Mouse (Mus musculus) intestine, embryonic 14.5 days (tissue): Measurements from ENCODE around the gene Hes1. TPM values are rescaled to one million over a fixed set of nuclear protein-coding genes. Genes with fewer than 3 reads are reported as not detected.
A peak's percentile ranks its signal among the peaks of the same experiment; 100 is the strongest.

ENCODE experiments used
- ATAC-seq: fragments of 200-750 bp; cut with Nextera tagmentation; replicated peaks from 2 replicates; pipeline ENCODE4 v1.8.0; 2017; ENCODE audit warnings: low read depth, moderate number of reproducible peaks, moderate TSS enrichment, moderate library complexity; ENCODE audit not compliant: low FRiP score, low TSS enrichment
- DNase-seq: peaks from one replicate; pipeline ENCODE4 v3.0.0-alpha.2; 2018; ENCODE audit warnings: low spot score
- H3K27ac ChIP-seq: fragments of 300-500 bp; sonication (generic); 2 replicates; pipeline ENCODE4 v1.5.1; 2014; ENCODE audit warnings: low read depth, mild to moderate bottlenecking, control low read depth
- H3K27me3 ChIP-seq: fragments of 300-500 bp; sonication (generic); replicated peaks from 2 replicates; pipeline ENCODE4 v1.6.1; 2014; ENCODE audit warnings: low read length, control low read depth; ENCODE audit not compliant: control insufficient read depth, insufficient read depth
- H3K36me3 ChIP-seq: fragments of 300-500 bp; sonication (generic); 2 replicates; pipeline ENCODE4 v1.6.1; 2014; ENCODE audit warnings: low read length, control low read depth; ENCODE audit not compliant: control insufficient read depth, insufficient read depth
- H3K4me1 ChIP-seq: fragments of 300-500 bp; sonication (generic); replicated peaks from 2 replicates; pipeline ENCODE4 v1.6.1; 2014; ENCODE audit warnings: low read length, control low read depth, mixed read lengths; ENCODE audit not compliant: control insufficient read depth, insufficient read depth
- H3K4me2 ChIP-seq: fragments of 300-500 bp; sonication (generic); 2 replicates; pipeline ENCODE4 v1.6.1; 2014; ENCODE audit warnings: low read length
- H3K4me3 ChIP-seq: fragments of 300-500 bp; sonication (generic); 2 replicates; pipeline ENCODE4 v1.5.1; 2014; ENCODE audit warnings: low read depth, low read length, control low read depth, mixed read lengths
- H3K9ac ChIP-seq: fragments of 300-500 bp; sonication (generic); 2 replicates; pipeline ENCODE4 v1.6.1; 2014; ENCODE audit warnings: mild to moderate bottlenecking, low read length
- H3K9me3 ChIP-seq: fragments of 300-500 bp; sonication (generic); 2 replicates; pipeline ENCODE4 v1.6.1; 2016; ENCODE audit warnings: low read length, control low read depth; ENCODE audit not compliant: control insufficient read depth
- WGBS: fragments of 180-500 bp; shearing (Covaris S2); extraction: QIAGEN DNeasy Blood & Tissue Kit; methylation state at CpG from one replicate; pipeline ENCODE4 v1.1.7; 2014; 5-methylcytosine and 5-hydroxymethylcytosine counted together
- polyA plus RNA-seq: library from polyadenylated mRNA; unstranded; fragments of >200 nt; fragmentation: Nextera tagmentation; extraction: Ambion mirVana; gene quantifications from 2 replicates; pipeline ENCODE4 v1.2.1, GENCODE M21; 2014

The Hes1 gene
- polyA plus RNA-seq, 1 experiment from 2014 or later: 67.2 TPM

- H3K4me1 ChIP-seq: peaks cover 16% of the 10 kb centered on the region
- H3K9ac ChIP-seq: no peak overlapping the region
- H3K4me2 ChIP-seq: no peak overlapping the region
- no peak overlapping the region for H3K27ac ChIP-seq
- no peaks in the 10 kb centered on the region for H3K27me3 ChIP-seq
- H3K36me3 ChIP-seq: no peaks in the 10 kb centered on the region
- no peak overlapping the region for H3K4me3 ChIP-seq
- H3K9me3 ChIP-seq: no peaks in the 10 kb centered on the region
- ATAC-seq (no peak), DNase-seq (no peak)
- 51% methylated on average over 2 of the region's 2 CpGs for WGBS
Measured at GRCm38 (mm10) chr16:30032326-30032904, 31.8 kb upstream of the Hes1 start.

- H3K4me3 ChIP-seq: no peak overlapping the region
- no peak for DNase-seq
Measured at GRCm38 (mm10) chr16:30033390-30033789, 30.8 kb upstream of the Hes1 start.

GRCm38 (mm10) chr16:30034001-30034400, 30.2 kb upstream of the Hes1 start:
- no peak overlapping the region for H3K9ac ChIP-seq
- 57% methylated on average over 4 of the region's 4 CpGs for WGBS

More at GRCm38 (mm10) chr16:30033390-30033789, 30.8 kb upstream of the Hes1 start:
- H3K36me3 ChIP-seq: no peaks in the 10 kb centered on the region
- 81% methylated on average over 3 of the region's 3 CpGs for WGBS
- no peak overlapping the region for H3K9ac ChIP-seq
- H3K9me3 ChIP-seq: no peaks in the 10 kb centered on the region
- no peak overlapping the region for H3K4me2 ChIP-seq
- H3K27ac ChIP-seq: no peak overlapping the region
- peaks cover 12% of the 10 kb centered on the region for H3K4me1 ChIP-seq
- no peak for ATAC-seq
- H3K27me3 ChIP-seq: no peaks in the 10 kb centered on the region

GRCm38 (mm10) chr16:30034521-30034920, 29.7 kb upstream of the Hes1 start:
- Histone ChIP-seq H3K36me3 (no peaks in the 10 kb centered on the region), H3K4me1 (peaks cover 18% of the 10 kb centered on the region; the same call in 1 of the 2 replicates), H3K9me3 (no peaks in the 10 kb centered on the region), H3K4me3 (no peak overlapping the region), H3K27me3 (no peaks in the 10 kb centered on the region), H3K27ac (no peak overlapping the region), H3K4me2 (no peak overlapping the region), H3K9ac (no peak overlapping the region)
- no peak for DNase-seq
- no peak for ATAC-seq
- 39% methylated on average over 6 of the region's 6 CpGs for WGBS

More at GRCm38 (mm10) chr16:30034001-30034400, 30.2 kb upstream of the Hes1 start:
- Histone ChIP-seq H3K4me2 (no peak overlapping the region), H3K36me3 (no peaks in the 10 kb centered on the region), H3K9me3 (no peaks in the 10 kb centered on the region), H3K27ac (no peak overlapping the region), H3K4me3 (no peak overlapping the region), H3K4me1 (peaks cover 14% of the 10 kb centered on the region; the same call in 1 of the 2 replicates), H3K27me3 (no peaks in the 10 kb centered on the region)
- DNase-seq (no peak), ATAC-seq (no peak)

- no peaks in the 10 kb centered on the region for H3K36me3 ChIP-seq
- no peaks in the 10 kb centered on the region for H3K27me3 ChIP-seq
- H3K9ac ChIP-seq: no peak overlapping the region
- WGBS: 74% methylated on average over 5 of the region's 5 CpGs
- no peak overlapping the region for H3K4me2 ChIP-seq
- no peaks in the 10 kb centered on the region for H3K9me3 ChIP-seq
- peaks cover 19% of the 10 kb centered on the region; the same call in 1 of the 2 replicates for H3K4me1 ChIP-seq
- DNase-seq (no peak), ATAC-seq (no peak)
- no peak overlapping the region for H3K4me3 ChIP-seq
- H3K27ac ChIP-seq: no peak overlapping the region
Measured at GRCm38 (mm10) chr16:30034979-30035440, 29.2 kb upstream of the Hes1 start.

- no peaks in the 10 kb centered on the region for H3K27me3 ChIP-seq
- H3K4me2 ChIP-seq: no peak overlapping the region
- peaks cover 19% of the 10 kb centered on the region; the same call in 1 of the 2 replicates for H3K4me1 ChIP-seq
- H3K27ac ChIP-seq: no peak overlapping the region
- DNase-seq (no peak), ATAC-seq (no peak)
- no peaks in the 10 kb centered on the region for H3K9me3 ChIP-seq
- H3K9ac ChIP-seq: no peak overlapping the region
- no peak overlapping the region for H3K4me3 ChIP-seq
- 83% methylated on average over 3 of the region's 3 CpGs for WGBS
- H3K36me3 ChIP-seq: no peaks in the 10 kb centered on the region
Measured at GRCm38 (mm10) chr16:30036104-30036503, 28.1 kb upstream of the Hes1 start.

- H3K4me1 ChIP-seq: peaks cover 18% of the 10 kb centered on the region; the same call in 1 of the 2 replicates
- no peak overlapping the region for H3K27ac ChIP-seq
- no peaks in the 10 kb centered on the region for H3K36me3 ChIP-seq
- H3K9me3 ChIP-seq: no peaks in the 10 kb centered on the region
- peak; percentile 71 for ATAC-seq
- H3K9ac ChIP-seq: no peak overlapping the region
- no peak for DNase-seq
- H3K27me3 ChIP-seq: no peaks in the 10 kb centered on the region
- H3K4me2 ChIP-seq: 0 out of 2 replicates have a peak overlapping the region, but pooled peaks have one; percentile 10
- 20% methylated on average over 16 of the region's 17 CpGs for WGBS
- H3K4me3 ChIP-seq: no peak overlapping the region
Measured at GRCm38 (mm10) chr16:30038663-30039593, 25.3 kb upstream of the Hes1 start.

- no peak overlapping the region for H3K4me3 ChIP-seq
- H3K27me3 ChIP-seq: no peaks in the 10 kb centered on the region
- H3K4me1 ChIP-seq: peaks cover 10% of the 10 kb centered on the region; the same call in 1 of the 2 replicates
- DNase-seq (no peak), ATAC-seq (no peak)
- H3K27ac ChIP-seq: no peak overlapping the region
- H3K36me3 ChIP-seq: no peaks in the 10 kb centered on the region
- H3K9me3 ChIP-seq: no peaks in the 10 kb centered on the region
- 65% methylated on average over 2 of the region's 2 CpGs for WGBS
- H3K4me2 ChIP-seq: no peak overlapping the region
- no peak overlapping the region for H3K9ac ChIP-seq
Measured at GRCm38 (mm10) chr16:30039841-30040240, 24.3 kb upstream of the Hes1 start.
